Mouse (Mus musculus) heart, embryonic 12.5 days (tissue): ENCODE results near the gene Tiprl. TPM values are rescaled to one million over a fixed set of nuclear protein-coding genes. Genes with fewer than 3 reads are reported as not detected.

ENCODE experiments used
- ATAC-seq: fragments of 200-750 bp; cut with Nextera tagmentation; 2 replicates; pipeline ENCODE4 v1.8.0; 2017; ENCODE audit warnings: moderate TSS enrichment, moderate library complexity; ENCODE audit not compliant: insufficient number of reproducible peaks, low FRiP score
- H3K27ac ChIP-seq: fragments of 300-500 bp; sonication (generic); 2 replicates; pipeline ENCODE4 v1.5.1; 2016; ENCODE audit warnings: mild to moderate bottlenecking, moderate library complexity; ENCODE audit not compliant: poor library complexity, severe bottlenecking
- H3K27me3 ChIP-seq: fragments of 300-500 bp; sonication (generic); replicated peaks from 2 replicates; pipeline ENCODE4 v1.6.1; 2016; ENCODE audit warnings: mild to moderate bottlenecking, moderate library complexity
- H3K36me3 ChIP-seq: fragments of 300-500 bp; sonication (generic); 2 replicates; pipeline ENCODE4 v1.6.1; 2016; ENCODE audit warnings: mild to moderate bottlenecking, moderate library complexity
- H3K4me1 ChIP-seq: fragments of 300-500 bp; sonication (generic); replicated peaks from 2 replicates; pipeline ENCODE4 v1.6.1; 2016; ENCODE audit warnings: mild to moderate bottlenecking
- H3K4me2 ChIP-seq: fragments of 300-500 bp; sonication (generic); 2 replicates; pipeline ENCODE4 v1.6.1; 2016; ENCODE audit warnings: mild to moderate bottlenecking, moderate library complexity
- H3K4me3 ChIP-seq: fragments of 300-500 bp; sonication (generic); 2 replicates; pipeline ENCODE4 v1.5.1; 2016; ENCODE audit warnings: mild to moderate bottlenecking
- H3K9ac ChIP-seq: fragments of 300-500 bp; sonication (generic); 2 replicates; pipeline ENCODE4 v1.6.1; 2016; ENCODE audit warnings: mild to moderate bottlenecking, moderate library complexity
- H3K9me3 ChIP-seq: fragments of 300-500 bp; sonication (generic); replicated peaks from 2 replicates; pipeline ENCODE4 v1.6.1; 2016; ENCODE audit warnings: mild to moderate bottlenecking, moderate library complexity
- WGBS: fragments of 180-500 bp; shearing (Covaris S2); methylation state at CpG from one replicate; pipeline ENCODE4 v1.1.7; 2016; 5-methylcytosine and 5-hydroxymethylcytosine counted together
- polyA plus RNA-seq: library from polyadenylated mRNA; unstranded; fragments of >200 nt; fragmentation: Nextera tagmentation; extraction: Ambion mirVana; gene quantifications from 2 replicates; pipeline ENCODE4 v1.2.1, GENCODE M21; 2016

Gene Tiprl
- polyA plus RNA-seq, 1 experiment from 2014 or later = 89.7 TPM

- Histone ChIP-seq H3K4me3 (no peak overlapping the region), H3K4me1 (no peaks in the 10 kb centered on the region; the same call in 1 of the 2 replicates), H3K27me3 (no peaks in the 10 kb centered on the region), H3K27ac (no peak overlapping the region), H3K9ac (no peak overlapping the region), H3K9me3 (no peaks in the 10 kb centered on the region), H3K36me3 (no peaks in the 10 kb centered on the region), H3K4me2 (no peak overlapping the region)
- 80% methylated on average over 3 of the region's 3 CpGs for WGBS
- no peak for ATAC-seq
These were observed 11.0 kb upstream of the Tiprl start for GRCm38 (mm10) chr1:165247788-165248187.

DNA sequence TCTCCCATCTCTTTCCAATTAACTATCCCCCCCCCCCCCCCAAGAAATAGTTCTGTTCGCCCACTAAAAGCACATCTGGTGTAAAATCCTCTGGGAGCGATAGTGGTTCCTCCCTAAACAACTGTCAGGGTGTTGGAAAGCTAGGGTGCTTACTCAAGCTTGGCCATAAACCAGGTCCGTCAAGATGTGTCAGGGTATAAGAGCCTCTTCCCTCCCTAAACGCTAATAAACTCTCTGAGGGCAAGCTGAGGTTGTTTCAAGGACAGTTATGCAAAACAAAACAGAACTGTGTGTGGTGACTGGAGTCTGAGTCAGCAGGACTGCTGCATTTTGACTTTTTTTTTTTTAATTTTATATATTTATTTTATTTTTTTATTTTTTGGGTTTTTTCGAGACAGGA lies 10.3 kb upstream of the Tiprl start:
- 67% methylated on average over 5 of the region's 5 CpGs for WGBS
- Histone ChIP-seq H3K4me3 (no peak overlapping the region), H3K4me2 (no peak overlapping the region), H3K9me3 (no peaks in the 10 kb centered on the region), H3K27ac (no peak overlapping the region), H3K4me1 (no peaks in the 10 kb centered on the region), H3K27me3 (no peaks in the 10 kb centered on the region), H3K36me3 (no peaks in the 10 kb centered on the region), H3K9ac (no peak overlapping the region)
- ATAC-seq = no peak

GRCm38 (mm10) chr1:165246587-165246986 lies 9.8 kb upstream of the Tiprl start:
- WGBS = 78% methylated on average over 5 of the region's 5 CpGs
- H3K36me3 ChIP-seq = no peaks in the 10 kb centered on the region
- no peaks in the 10 kb centered on the region for H3K27me3 ChIP-seq
- no peaks in the 10 kb centered on the region for H3K4me1 ChIP-seq
- H3K4me3 ChIP-seq = no peak overlapping the region
- H3K4me2 ChIP-seq = no peak overlapping the region
- H3K9me3 ChIP-seq = no peaks in the 10 kb centered on the region
- no peak overlapping the region for H3K27ac ChIP-seq
- H3K9ac ChIP-seq = no peak overlapping the region
- no peak for ATAC-seq

DNA sequence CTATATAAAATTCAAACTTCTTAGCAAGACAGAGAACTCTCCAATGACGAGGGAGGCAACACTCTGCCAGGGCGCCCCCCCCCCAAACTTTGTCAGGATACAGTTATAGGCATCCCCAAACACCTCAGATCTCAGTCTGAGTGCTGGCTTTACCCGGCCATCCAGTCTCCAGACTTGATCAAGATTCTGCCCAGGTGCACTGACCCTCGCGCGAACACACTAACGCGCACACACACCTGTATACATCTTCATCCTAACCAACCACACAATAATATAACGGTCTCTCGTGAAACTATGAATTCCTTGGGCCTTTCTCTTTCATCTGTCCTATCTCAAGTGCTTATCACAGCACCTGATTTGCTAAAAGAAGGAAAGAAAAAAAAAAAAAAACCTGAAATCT lies 950 bp downstream of the Tiprl start:
- 7% methylated on average over 10 of the region's 10 CpGs for WGBS

GRCm38 (mm10) chr1:165233806-165234205 lies 3.0 kb downstream of the Tiprl start:
- Histone ChIP-seq H3K27me3 (no peaks in the 10 kb centered on the region), H3K9me3 (no peaks in the 10 kb centered on the region), H3K27ac (peak overlapping the region; percentile 66), H3K4me3 (no peak overlapping the region), H3K4me1 (peaks cover 18% of the 10 kb centered on the region), H3K9ac (peak overlapping the region; percentile 56), H3K4me2 (0 out of 2 replicates have a peak overlapping the region, but pooled peaks have one; percentile 13), H3K36me3 (no peaks in the 10 kb centered on the region)
- ATAC-seq = no peak
- 48% methylated on average over 2 of the region's 2 CpGs for WGBS

More for the DNA sequence above, 950 bp downstream of the Tiprl start:
- H3K27me3 ChIP-seq = no peaks in the 10 kb centered on the region
- peaks cover 18% of the 10 kb centered on the region for H3K4me1 ChIP-seq
- peak overlapping the region; percentile 98 for H3K4me2 ChIP-seq
- H3K9me3 ChIP-seq = no peaks in the 10 kb centered on the region
- H3K36me3 ChIP-seq = no peaks in the 10 kb centered on the region
- ATAC-seq = no peak
- peak overlapping the region; percentile 98 for H3K27ac ChIP-seq
- H3K9ac ChIP-seq = peak overlapping the region; percentile 94
- H3K4me3 ChIP-seq = peak overlapping the region; percentile 79

DNA sequence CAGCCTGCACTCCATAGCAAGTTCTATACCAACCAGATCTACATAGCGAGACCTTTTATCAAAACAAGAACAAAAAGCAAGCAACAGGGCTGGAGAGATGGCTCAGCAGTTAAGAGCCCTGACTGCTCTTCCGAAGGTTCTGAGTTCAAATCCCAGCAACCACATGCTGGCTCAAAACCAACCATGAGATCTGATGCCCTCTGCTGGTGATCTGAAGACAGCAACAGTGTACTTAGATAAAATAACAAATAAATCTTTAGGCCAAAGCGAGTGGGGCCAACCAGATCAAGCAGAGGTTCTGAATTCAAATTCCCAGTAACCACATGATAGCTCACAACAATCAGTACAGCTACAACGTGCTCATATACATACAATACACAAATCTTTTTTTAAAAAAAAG lies 6.1 kb downstream of the Tiprl start:
- 92% methylated on average over 4 of the region's 4 CpGs for WGBS
- no peak overlapping the region for H3K9ac ChIP-seq
- no peak for ATAC-seq

GRCm38 (mm10) chr1:165229577-165229976 lies 7.2 kb downstream of the Tiprl start:
- H3K9ac ChIP-seq = no peak overlapping the region
- H3K4me2 ChIP-seq = no peak overlapping the region
- 93% methylated on average over 9 of the region's 9 CpGs for WGBS
- peaks cover 9% of the 10 kb centered on the region for H3K4me1 ChIP-seq
- H3K36me3 ChIP-seq = peaks cover 20% of the 10 kb centered on the region
- no peaks in the 10 kb centered on the region for H3K9me3 ChIP-seq
- no peaks in the 10 kb centered on the region for H3K27me3 ChIP-seq
- no peak for ATAC-seq
- H3K27ac ChIP-seq = no peak overlapping the region
- H3K4me3 ChIP-seq = no peak overlapping the region

More for the DNA sequence above, 6.1 kb downstream of the Tiprl start:
- H3K4me1 ChIP-seq = peaks cover 15% of the 10 kb centered on the region
- peaks cover 9% of the 10 kb centered on the region for H3K36me3 ChIP-seq
- H3K9me3 ChIP-seq = no peaks in the 10 kb centered on the region
- no peak overlapping the region for H3K27ac ChIP-seq
- no peak overlapping the region for H3K4me3 ChIP-seq
- no peak overlapping the region for H3K4me2 ChIP-seq
- H3K27me3 ChIP-seq = no peaks in the 10 kb centered on the region

DNA sequence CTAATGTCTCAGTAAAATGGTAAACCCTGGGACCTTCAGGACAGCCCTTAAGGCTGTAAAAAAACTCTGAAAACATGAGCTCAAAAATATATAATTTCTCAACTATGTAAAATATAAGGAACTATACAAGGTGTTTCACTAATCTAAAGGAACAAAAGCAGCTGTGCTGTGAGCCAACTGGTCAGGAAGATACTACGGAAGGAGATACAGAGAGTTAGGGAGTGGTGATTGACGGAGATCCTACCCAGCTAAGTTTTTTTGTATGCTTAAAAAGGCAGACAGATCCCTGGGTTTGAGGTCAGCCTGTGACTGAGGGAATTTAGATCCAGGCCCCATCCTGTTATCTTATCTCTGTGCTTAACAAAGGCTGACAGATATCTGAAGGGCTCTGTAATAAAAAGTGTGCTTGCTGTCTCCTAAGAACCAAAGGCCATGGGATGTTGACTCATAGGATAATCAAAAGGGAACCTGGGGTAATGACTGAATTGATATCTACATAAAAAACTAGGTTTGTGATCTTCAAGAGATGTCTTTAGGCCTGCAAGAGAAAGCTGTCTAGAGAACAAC lies 19.7 kb downstream of the Tiprl start:
- Histone ChIP-seq H3K4me3 (no peak overlapping the region), H3K27ac (no peak overlapping the region), H3K9me3 (no peaks in the 10 kb centered on the region), H3K9ac (no peak overlapping the region), H3K4me2 (no peak overlapping the region), H3K4me1 (no peaks in the 10 kb centered on the region), H3K27me3 (no peaks in the 10 kb centered on the region), H3K36me3 (peaks cover 79% of the 10 kb centered on the region)
- 43% methylated on average over 2 of the region's 2 CpGs for WGBS
- ATAC-seq = no peak

GRCm38 (mm10) chr1:165215831-165216230 lies 21.0 kb downstream of the Tiprl start:
- H3K9me3 ChIP-seq = no peaks in the 10 kb centered on the region
- H3K9ac ChIP-seq = no peak overlapping the region
- H3K27me3 ChIP-seq = no peaks in the 10 kb centered on the region
- no peak overlapping the region for H3K27ac ChIP-seq
- ATAC-seq = no peak
- peaks cover 67% of the 10 kb centered on the region for H3K36me3 ChIP-seq
- no peaks in the 10 kb centered on the region for H3K4me1 ChIP-seq
- no peak overlapping the region for H3K4me2 ChIP-seq
- no peak overlapping the region for H3K4me3 ChIP-seq
- WGBS = 67% methylated on average over 7 of the region's 7 CpGs

DNA sequence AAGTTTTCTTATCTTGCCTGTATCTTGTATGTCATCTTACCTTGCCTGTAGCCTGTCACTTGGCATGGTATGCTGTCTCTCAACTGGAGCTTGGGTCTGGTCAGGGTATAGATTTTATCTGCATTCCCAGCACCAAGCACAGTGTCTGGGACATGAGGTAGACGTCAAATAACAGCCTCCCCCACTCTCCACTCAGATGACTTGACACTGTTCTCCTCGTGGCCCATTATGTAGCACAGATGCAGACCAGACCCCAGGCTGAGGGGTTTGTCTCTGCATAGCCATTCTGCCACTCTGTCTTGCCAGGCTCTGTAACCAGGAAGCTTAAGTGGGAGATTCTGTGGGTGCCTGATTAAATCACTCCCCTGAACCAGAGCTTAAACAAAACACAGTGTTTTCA lies 31.2 kb downstream of the Tiprl start:
- 6% methylated on average over 2 of the region's 2 CpGs for WGBS
- Histone ChIP-seq H3K27ac (no peak overlapping the region), H3K4me2 (no peak overlapping the region), H3K4me1 (peaks cover 10% of the 10 kb centered on the region), H3K27me3 (no peaks in the 10 kb centered on the region), H3K36me3 (no peaks in the 10 kb centered on the region), H3K4me3 (no peak overlapping the region), H3K9ac (no peak overlapping the region), H3K9me3 (no peaks in the 10 kb centered on the region)
- ATAC-seq = no peak

- H3K4me3 ChIP-seq = no peak overlapping the region
- H3K27me3 ChIP-seq = no peaks in the 10 kb centered on the region
- ATAC-seq = no peak
- H3K9ac ChIP-seq = no peak overlapping the region
- H3K4me2 ChIP-seq = no peak overlapping the region
- H3K9me3 ChIP-seq = no peaks in the 10 kb centered on the region
- no peaks in the 10 kb centered on the region for H3K36me3 ChIP-seq
- WGBS = 48% methylated on average over 2 of the region's 2 CpGs
- H3K4me1 ChIP-seq = peaks cover 10% of the 10 kb centered on the region
- H3K27ac ChIP-seq = no peak overlapping the region
These were observed 33.2 kb downstream of the Tiprl start for GRCm38 (mm10) chr1:165203488-165204035.
